Mouse (Mus musculus) forebrain, embryonic 15.5 days (tissue): ENCODE results near the gene Cebpg. TPM values are rescaled to one million over a fixed set of nuclear protein-coding genes. Genes with fewer than 3 reads are reported as not detected.

Experiments used
- ATAC-seq: fragments of 200-750 bp; cut with Nextera tagmentation; replicated peaks from 2 replicates; pipeline ENCODE4 v1.8.0; 2017; ENCODE audit warnings: mild to moderate bottlenecking, moderate TSS enrichment, moderate library complexity
- H3K27ac ChIP-seq: fragments of 300-500 bp; sonication (generic); replicated peaks from 2 replicates; pipeline ENCODE4 v1.5.1; 2015; ENCODE audit warnings: mild to moderate bottlenecking, inconsistent platforms
- H3K27me3 ChIP-seq: fragments of 300-500 bp; sonication (generic); 2 replicates; pipeline ENCODE4 v1.6.1; 2015; ENCODE audit warnings: inconsistent platforms
- H3K36me3 ChIP-seq: fragments of 300-500 bp; sonication (generic); 2 replicates; pipeline ENCODE4 v1.6.1; 2015; ENCODE audit warnings: mild to moderate bottlenecking, inconsistent platforms
- H3K4me1 ChIP-seq: fragments of 300-500 bp; sonication (generic); 2 replicates; pipeline ENCODE4 v1.6.1; 2015; ENCODE audit warnings: inconsistent platforms
- H3K4me2 ChIP-seq: fragments of 300-500 bp; sonication (generic); replicated peaks from 2 replicates; pipeline ENCODE4 v1.6.1; 2015; ENCODE audit warnings: mild to moderate bottlenecking, inconsistent platforms
- H3K4me3 ChIP-seq: fragments of 300-500 bp; sonication (generic); 2 replicates; pipeline ENCODE4 v1.5.1; 2015; ENCODE audit warnings: mild to moderate bottlenecking, inconsistent platforms
- H3K9ac ChIP-seq: fragments of 300-500 bp; sonication (generic); replicated peaks from 2 replicates; pipeline ENCODE4 v1.6.1; 2015; ENCODE audit warnings: mild to moderate bottlenecking, inconsistent platforms
- H3K9me3 ChIP-seq: fragments of 300-500 bp; sonication (generic); 2 replicates; pipeline ENCODE4 v1.6.1; 2016; ENCODE audit warnings: inconsistent platforms
- WGBS: fragments of 180-500 bp; shearing (Covaris S2); methylation state at CpG from one replicate; pipeline ENCODE4 v1.1.7; 2015; ENCODE audit warnings: mixed read lengths; 5-methylcytosine and 5-hydroxymethylcytosine counted together
- microRNA-seq: library from miRNA; unstranded; fragments of <30 nt; microRNA quantifications from one replicate; pipeline ENCODE4, GENCODE M21; 2016
- polyA plus RNA-seq: library from polyadenylated mRNA; unstranded; fragments of >200 nt; fragmentation: Nextera tagmentation; extraction: Ambion mirVana; gene quantifications from 2 replicates; pipeline ENCODE4 v1.2.1, GENCODE M21; 2015

The Cebpg gene
- polyA plus RNA-seq, 1 experiment from 2014 or later: 54.0 TPM

DNA sequence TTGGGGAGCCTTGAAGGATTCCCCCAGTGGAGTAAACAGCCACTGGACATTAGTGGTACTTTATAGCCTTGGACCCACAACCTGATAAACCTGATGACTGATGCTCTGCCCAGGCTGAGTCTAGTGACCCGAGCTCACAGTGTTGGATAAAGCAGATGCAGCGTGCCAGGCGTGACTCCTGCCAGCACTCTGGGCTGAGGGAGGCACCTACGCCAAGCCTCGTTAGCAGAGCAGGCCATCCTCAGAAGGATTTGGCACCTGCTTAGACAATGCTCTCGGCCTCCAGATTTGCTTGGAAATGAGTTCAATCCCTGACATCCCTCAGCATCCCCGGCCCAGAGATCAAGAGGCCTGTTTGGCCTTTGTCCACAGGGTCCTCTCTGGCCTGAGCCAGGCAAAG lies 49.7 kb downstream of the Cebpg start:
- Histone ChIP-seq H3K27ac (0 out of 2 replicates have a peak overlapping the region, but pooled peaks have one; percentile 4), H3K9ac (no peak overlapping the region), H3K4me3 (no peak overlapping the region), H3K9me3 (no peaks in the 10 kb centered on the region), H3K27me3 (no peaks in the 10 kb centered on the region), H3K4me1 (peaks cover 7% of the 10 kb centered on the region; the same call in 1 of the 2 replicates), H3K36me3 (no peaks in the 10 kb centered on the region), H3K4me2 (no peak overlapping the region)
- 51% methylated on average over 7 of the region's 7 CpGs for WGBS
- no peak for ATAC-seq

DNA sequence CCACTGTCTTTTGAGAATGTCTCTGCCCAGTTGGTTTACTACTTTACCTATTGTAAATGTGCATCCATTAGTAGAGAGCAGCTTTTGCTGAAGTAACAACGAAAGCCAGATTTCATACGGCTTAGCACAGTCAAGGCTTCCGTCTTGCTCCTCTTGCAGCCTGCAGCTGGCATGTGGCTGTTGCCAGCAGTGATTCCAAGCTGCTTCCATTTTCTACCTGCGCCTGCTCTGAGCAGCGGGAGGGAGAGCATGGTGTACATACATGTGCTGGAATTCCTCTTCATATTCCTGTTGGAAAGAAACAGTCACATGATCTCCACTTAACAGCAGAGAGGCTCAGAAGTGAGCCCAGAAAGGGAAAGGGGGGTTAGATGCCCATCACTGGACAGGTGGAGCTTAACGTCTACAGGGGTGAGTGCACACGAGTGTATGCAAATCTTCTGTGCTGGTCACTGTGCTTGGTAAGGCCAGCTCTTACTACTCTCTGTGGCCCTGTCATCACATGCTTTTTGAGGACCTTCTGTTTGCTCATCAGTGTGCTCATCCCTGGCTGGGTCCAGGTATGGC lies 53.1 kb downstream of the Cebpg start:
- no peaks in the 10 kb centered on the region for H3K9me3 ChIP-seq
- no peaks in the 10 kb centered on the region for H3K27me3 ChIP-seq
- H3K36me3 ChIP-seq: no peaks in the 10 kb centered on the region
- no peak overlapping the region for H3K9ac ChIP-seq
- no peak overlapping the region for H3K4me2 ChIP-seq
- H3K27ac ChIP-seq: no peak overlapping the region
- no peak overlapping the region for H3K4me3 ChIP-seq
- peak; percentile 56; the same call in 1 of the 2 replicates for ATAC-seq
- WGBS: 49% methylated on average over 7 of the region's 7 CpGs
- H3K4me1 ChIP-seq: peaks cover 7% of the 10 kb centered on the region; the same call in 1 of the 2 replicates

DNA sequence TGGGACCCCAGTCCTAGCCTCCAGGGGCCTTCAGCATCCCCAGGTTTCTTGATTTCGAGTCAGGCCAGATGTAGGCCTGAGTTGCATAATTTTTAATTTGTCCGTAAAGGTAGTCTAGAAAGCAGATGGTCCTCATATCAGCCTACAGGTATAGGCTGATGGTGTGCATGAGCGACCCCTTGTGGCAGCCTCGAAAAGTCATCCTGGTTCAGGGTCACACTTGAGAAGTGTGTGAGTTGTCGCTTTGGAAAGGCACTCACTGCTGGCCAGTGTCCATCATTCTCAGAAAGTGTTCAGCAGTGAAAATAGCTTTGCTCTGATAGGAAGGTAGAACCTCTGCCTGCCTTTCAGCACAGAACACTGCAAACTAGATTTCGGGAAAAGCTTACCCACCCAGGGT lies 55.5 kb downstream of the Cebpg start:
- Histone ChIP-seq H3K4me2 (no peak overlapping the region), H3K36me3 (no peaks in the 10 kb centered on the region), H3K4me1 (peaks cover 7% of the 10 kb centered on the region; the same call in 1 of the 2 replicates), H3K27ac (no peak overlapping the region), H3K9ac (no peak overlapping the region), H3K27me3 (no peaks in the 10 kb centered on the region), H3K4me3 (no peak overlapping the region), H3K9me3 (no peaks in the 10 kb centered on the region)
- 46% methylated on average over 6 of the region's 6 CpGs for WGBS
- no peak for ATAC-seq

Small RNAs within 50 kb of the gene (microRNA-seq; reads per million reads assigned to microRNA genes)
- not detected for gene Gm25033

Other genes starting within 250 kb of the Cebpg start
- gene Chst8, start 243.9 kb downstream of the Cebpg start, polyA plus RNA-seq: 8.8 and 9.6 TPM in 2 replicates
- gene Pepd, start 144.2 kb downstream of the Cebpg start, polyA plus RNA-seq: 51.4 and 51.7 TPM in 2 replicates
- 0.64 and 0.66 TPM in 2 replicates for gene Cebpa, start 62.7 kb upstream of the Cebpg start, polyA plus RNA-seq
- gene Slc7a10, start 129.8 kb upstream of the Cebpg start, polyA plus RNA-seq: 5.3 and 6.2 TPM in 2 replicates
- gene Lrp3, start 158.9 kb upstream of the Cebpg start, polyA plus RNA-seq: 25.3 and 26.4 TPM in 2 replicates